In the genomic region with DNA sequence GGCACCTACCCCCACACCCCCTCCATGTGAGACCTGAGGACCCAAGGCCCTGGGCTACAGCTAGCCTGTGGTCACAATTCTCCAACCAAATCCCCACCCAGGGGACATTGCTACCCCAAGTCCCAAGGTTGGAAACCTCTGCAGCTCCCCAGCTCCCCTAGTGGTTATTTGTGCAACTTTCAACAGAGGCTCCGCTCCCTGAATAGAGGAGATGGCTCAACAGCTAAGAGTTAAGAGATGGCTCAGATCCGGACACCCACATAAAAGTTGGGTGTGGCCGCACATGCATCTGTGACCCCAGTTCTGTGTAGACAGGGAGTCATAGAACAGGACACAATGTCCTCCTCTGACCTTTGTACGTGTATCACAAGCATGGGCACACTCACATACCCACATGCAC, we compare ENCODE assay signal across 11 mouse cellular contexts. TPM values are rescaled to one million over a fixed set of nuclear protein-coding genes. Genes with fewer than 3 reads are reported as not detected.
DNase-seq lines count a peak whose midpoint lies in the region; ATAC-seq lines count a peak whose summit lies in the region.
"Had no signal": no experiment of that assay in that cellular context is flagged by ENCODE, and none has a peak within 500 bp of the region (broad histone marks: within the 10 kb centered on the region; RNA-seq: fewer than 3 reads in every experiment).

No protein-coding gene starts in this region.

- peak; percentile 15 for DNase-seq in hindbrain, embryonic 10.5 days (ENCODE audit: low spot score)
- DNase-seq in B cell, adult 2 months, result peak; percentile 56 to 57
- DNase-seq in T-cell, adult 2 months (ENCODE audit: low spot score), result peak; percentile 32
- DNase-seq in frontal cortex, adult 2 months (ENCODE audit: extremely low spot score in 1 of 2, low spot score in 1 of 2), result no peak
- no peak for DNase-seq in gastrocnemius, postnatal 36 days
- no peak for DNase-seq in limb, embryonic 10.5 days (ENCODE audit: low spot score)
- DNase-seq: adrenal gland, adult 8-10 months; spleen, adult 18-20 months had no signal

- H3K4me1 ChIP-seq in hindbrain, embryonic 10.5 days (replicated peaks), result peaks cover 30% of the 10 kb centered on the region
- H3K4me1 ChIP-seq in hindbrain, embryonic 16.5 days (ENCODE audit: control insufficient read depth, insufficient read depth, low read depth, low read length), result peaks cover 13% of the 10 kb centered on the region
- H3K4me1 ChIP-seq in liver, embryonic 16.5 days (ENCODE audit: control insufficient read depth, low read depth, low read length), result peaks cover 38% of the 10 kb centered on the region
- peaks cover 44% of the 10 kb centered on the region for H3K4me1 ChIP-seq in limb, embryonic 10.5 days

- intact Hi-C loops in gastrocnemius, postnatal 36 days (cut with DNase I), result no loop called here

- ATAC-seq in hindbrain, embryonic 16.5 days, result no peak
- peak; percentile 58 for ATAC-seq in liver, embryonic 16.5 days (ENCODE audit: low read depth)

- no peaks in the 10 kb centered on the region for H3K36me3 ChIP-seq in hindbrain, embryonic 10.5 days
- no peaks in the 10 kb centered on the region for H3K36me3 ChIP-seq in hindbrain, embryonic 16.5 days (ENCODE audit: control insufficient read depth, insufficient read depth, low read length)
- no peaks in the 10 kb centered on the region for H3K36me3 ChIP-seq in liver, embryonic 16.5 days (ENCODE audit: control insufficient read depth, insufficient read depth)
- H3K36me3 ChIP-seq in limb, embryonic 10.5 days, result no peaks in the 10 kb centered on the region
- H3K36me3 ChIP-seq: limb, embryonic 13.5 days had no signal

- H3K27ac ChIP-seq in hindbrain, embryonic 10.5 days, result no peak overlapping the region
- no peak overlapping the region for H3K27ac ChIP-seq in hindbrain, embryonic 16.5 days (ENCODE audit: low read depth, low read length)
- H3K27ac ChIP-seq in liver, embryonic 16.5 days (ENCODE audit: low read length), result no peak overlapping the region
- no peak overlapping the region for H3K27ac ChIP-seq in limb, embryonic 10.5 days
- H3K27ac ChIP-seq: limb, embryonic 13.5 days had no signal

- no peak overlapping the region for H3K4me2 ChIP-seq in hindbrain, embryonic 16.5 days (ENCODE audit: low read length)
- no peak overlapping the region for H3K4me2 ChIP-seq in liver, embryonic 16.5 days (ENCODE audit: low read depth, low read length)
- H3K4me2 ChIP-seq: limb, embryonic 13.5 days had no signal

- 81% methylated on average over 4 of the region's 4 CpGs for WGBS in hindbrain, embryonic 10.5 days
- 84% methylated on average over 4 of the region's 4 CpGs for WGBS in hindbrain, embryonic 16.5 days
- WGBS in liver, embryonic 16.5 days (ENCODE audit: insufficient replicate concordance), result 47% methylated on average over 4 of the region's 4 CpGs
- 83% methylated on average over 4 of the region's 4 CpGs for WGBS in limb, embryonic 10.5 days

- no peak overlapping the region for H3K9ac ChIP-seq in hindbrain, embryonic 16.5 days (ENCODE audit: low read depth, low read length)
- H3K9ac ChIP-seq in liver, embryonic 16.5 days (ENCODE audit: low read depth, low read length), result no peak overlapping the region
- H3K9ac ChIP-seq: limb, embryonic 13.5 days had no signal

- H3K4me3 ChIP-seq in hindbrain, embryonic 10.5 days, result no peak overlapping the region
- H3K4me3 ChIP-seq in hindbrain, embryonic 16.5 days (ENCODE audit: low read length), result no peak overlapping the region
- no peak overlapping the region for H3K4me3 ChIP-seq in liver, embryonic 16.5 days (ENCODE audit: low read depth, low read length)
- H3K4me3 ChIP-seq in limb, embryonic 10.5 days, result no peak overlapping the region
- H3K4me3 ChIP-seq: limb, embryonic 13.5 days had no signal

- no peaks in the 10 kb centered on the region for H3K9me3 ChIP-seq in hindbrain, embryonic 10.5 days
- H3K9me3 ChIP-seq in hindbrain, embryonic 16.5 days (ENCODE audit: control insufficient read depth, low read length), result no peaks in the 10 kb centered on the region
- H3K9me3 ChIP-seq in liver, embryonic 16.5 days (replicated peaks; ENCODE audit: control insufficient read depth, low read length), result no peaks in the 10 kb centered on the region
- no peaks in the 10 kb centered on the region for H3K9me3 ChIP-seq in limb, embryonic 10.5 days (replicated peaks)
- H3K9me3 ChIP-seq: limb, embryonic 13.5 days had no signal

- no peaks in the 10 kb centered on the region for H3K27me3 ChIP-seq in hindbrain, embryonic 10.5 days (ENCODE audit: insufficient read depth, poor library complexity, severe bottlenecking)
- H3K27me3 ChIP-seq in hindbrain, embryonic 16.5 days (replicated peaks; ENCODE audit: control insufficient read depth, insufficient read depth, low read length), result no peaks in the 10 kb centered on the region
- H3K27me3 ChIP-seq in liver, embryonic 16.5 days (ENCODE audit: control insufficient read depth, insufficient read depth, low read depth, low read length), result no peaks in the 10 kb centered on the region
- no peaks in the 10 kb centered on the region for H3K27me3 ChIP-seq in limb, embryonic 10.5 days (ENCODE audit: low read depth, poor library complexity, severe bottlenecking)
- H3K27me3 ChIP-seq: limb, embryonic 13.5 days had no signal

RNA-seq across cellular contexts. Expression of a gene that starts 33.8 kb away (rescaled TPM):
- polyA plus RNA-seq in hindbrain, embryonic 10.5 days (2016; fragmentation: Nextera tagmentation; extraction: Ambion mirVana), result 32.8 and 36.2 TPM in 2 replicates
- polyA plus RNA-seq in hindbrain, embryonic 16.5 days (2015; fragmentation: Nextera tagmentation; extraction: Ambion mirVana), result 14.6 and 18.5 TPM in 2 replicates
- 24.3 and 26.1 TPM in 2 replicates for polyA plus RNA-seq in liver, embryonic 16.5 days (2015; fragmentation: Nextera tagmentation; extraction: Ambion mirVana)
- polyA plus RNA-seq in frontal cortex, adult 2 months (2012; rRNA removed), result 30.9 and 32.3 TPM in 2 replicates
- 10 to 100 TPM; 26.1 to 28.9 TPM for total RNA-seq in gastrocnemius, postnatal 36 days (2021)
- polyA plus RNA-seq in limb, embryonic 10.5 days (2016; fragmentation: Nextera tagmentation; extraction: Ambion mirVana), result 43.2 and 43.8 TPM in 2 replicates

Comparison
In these comparisons a context has a peak if more than half of its experiments do, and no peak if none do; other contexts are left out.
1. DNase-seq: peak in hindbrain, embryonic 10.5 days (single experiment), B cell, adult 2 months (2 of 2) and T-cell, adult 2 months (single experiment); none in frontal cortex, adult 2 months (0 of 2), gastrocnemius, postnatal 36 days (0 of 2) and limb, embryonic 10.5 days (single experiment).